Mouse (Mus musculus) olfactory bulb, adult 2 months (tissue): ENCODE results near the gene Gm17606. TPM values are rescaled to one million over a fixed set of nuclear protein-coding genes. Genes with fewer than 3 reads are reported as not detected.

Experiments used
- H3K27ac ChIP-seq: fragments of 200-500 bp; 2 replicates; pipeline ENCODE4 v1.5.1; 2012; ENCODE audit warnings: low read depth, low read length; ENCODE audit not compliant: insufficient read depth
- H3K4me1 ChIP-seq: fragments of 200-500 bp; 2 replicates; pipeline ENCODE4 v1.6.1; 2012; ENCODE audit warnings: low read length; ENCODE audit not compliant: control insufficient read depth, insufficient read depth
- H3K4me3 ChIP-seq: fragments of 200-500 bp; 2 replicates; pipeline ENCODE4 v1.5.1; 2012; ENCODE audit warnings: mild to moderate bottlenecking, low read depth, low read length, moderate library complexity; ENCODE audit not compliant: insufficient read depth
- CTCF ChIP-seq: fragments of 200-500 bp; IDR thresholded peaks from 2 replicates; pipeline ENCODE4 v1.5.1; 2012; ENCODE audit warnings: low read depth, mild to moderate bottlenecking, low read length, moderate library complexity; ENCODE audit not compliant: insufficient read depth
- POLR2A ChIP-seq: fragments of 200-500 bp; IDR thresholded peaks from 2 replicates; pipeline ENCODE4 v1.6.1; 2012; ENCODE audit warnings: mild to moderate bottlenecking, low read depth, low read length, moderate library complexity; ENCODE audit not compliant: insufficient read depth
- WGBS: fragments of 180-500 bp; shearing (Covaris S2); methylation state at CpG from one replicate; pipeline ENCODE4 v1.1.7; 2018; 5-methylcytosine and 5-hydroxymethylcytosine counted together
- polyA plus RNA-seq: library from polyadenylated mRNA; stranded (reverse); fragments of >200 nt; gene quantifications from 2 replicates; pipeline ENCODE4 v1.2.4, GENCODE M21; 2012; ENCODE audit warnings: low replicate concordance; ENCODE audit not compliant: missing spikeins, insufficient read depth, insufficient read length

The Gm17606 gene
- polyA plus RNA-seq, 1 experiment: not detected

- 0 out of 2 replicates have a peak overlapping the region, but pooled peaks have one; percentile 7 for H3K27ac ChIP-seq
- under 1% methylated on average over 38 of the region's 38 CpGs for WGBS
- TF ChIP-seq POLR2A: peak; percentile 49; the same call in 1 of the 2 replicates
- TF ChIP-seq CTCF: no peak
- H3K4me1 ChIP-seq: peaks cover 4% of the 10 kb centered on the region
- peak overlapping the region; percentile 87 for H3K4me3 ChIP-seq
Measured at GRCm38 (mm10) chr14:54617152-54617896, 23.4 kb upstream of the Gm17606 start.

- H3K4me3 ChIP-seq: peak within 1 kb of the TSS; percentile 87
- H3K27ac ChIP-seq: peak within 1 kb of the TSS; percentile 79
- WGBS: 1% methylated on average over 25 of the region's 25 CpGs
- H3K4me1 ChIP-seq: peaks cover 4% of the 10 kb centered on the region
- TF ChIP-seq POLR2A: no peak; the same call in none of the 2 replicates
- no peak for TF ChIP-seq CTCF
Measured at GRCm38 (mm10) chr14:54617897-54618365, 22.8 kb upstream of the Gm17606 start, which contains the start of gene Psmb5. TSS of gene Psmb5 (minus strand) at chr14:54618022.

- H3K27ac ChIP-seq: no peak within 1 kb of the TSS
- H3K4me3 ChIP-seq: no peak within 1 kb of the TSS
- TF ChIP-seq POLR2A (no peak), CTCF (no peak)
- 85% methylated on average over 1 of the region's 1 CpGs for WGBS
- H3K4me1 ChIP-seq: peaks cover 7% of the 10 kb centered on the region
Measured at GRCm38 (mm10) chr14:54621133-54621532, 19.6 kb upstream of the Gm17606 start, which contains the start of gene Psmb11. TSS of gene Psmb11 (plus strand) at chr14:54621433.

- TF ChIP-seq POLR2A (no peak), CTCF (no peak)
- no peak overlapping the region for H3K4me3 ChIP-seq
- no peak overlapping the region for H3K27ac ChIP-seq
- 85% methylated on average over 6 of the region's 6 CpGs for WGBS
- H3K4me1 ChIP-seq: 0 out of 2 replicates have a peak, but pooled peaks cover 3% of the 10 kb centered on the region
Measured at GRCm38 (mm10) chr14:54623334-54623733, 17.4 kb upstream of the Gm17606 start.

GRCm38 (mm10) chr14:54624976-54625375, 15.8 kb upstream of the Gm17606 start:
- Histone ChIP-seq H3K27ac (no peak overlapping the region; the same call in 1 of the 2 replicates), H3K4me3 (no peak overlapping the region), H3K4me1 (0 out of 2 replicates have a peak, but pooled peaks cover 3% of the 10 kb centered on the region)
- WGBS: 57% methylated on average over 10 of the region's 10 CpGs
- TF ChIP-seq POLR2A (no peak), CTCF (no peak)

- TF ChIP-seq POLR2A (no peak), CTCF (no peak)
- Histone ChIP-seq H3K27ac (no peak overlapping the region), H3K4me1 (peaks cover 8% of the 10 kb centered on the region), H3K4me3 (no peak overlapping the region)
- 90% methylated on average over 5 of the region's 5 CpGs for whole genome bisulfite sequencing
Measured at GRCm38 (mm10) chr14:54628103-54628502, 12.6 kb upstream of the Gm17606 start.

GRCm38 (mm10) chr14:54629797-54630196, 11.0 kb upstream of the Gm17606 start:
- no peak overlapping the region for H3K4me3 ChIP-seq
- H3K4me1 ChIP-seq: peaks cover 8% of the 10 kb centered on the region
- no peak for TF ChIP-seq POLR2A
- no peak for TF ChIP-seq CTCF
- no peak overlapping the region for H3K27ac ChIP-seq
- WGBS: 95% methylated on average over 2 of the region's 2 CpGs

GRCm38 (mm10) chr14:54630583-54631239, 10.0 kb upstream of the Gm17606 start:
- H3K4me3 ChIP-seq: no peak overlapping the region
- TF ChIP-seq CTCF (no peak), POLR2A (no peak)
- H3K4me1 ChIP-seq: peaks cover 6% of the 10 kb centered on the region
- WGBS: 53% methylated on average over 11 of the region's 11 CpGs
- H3K27ac ChIP-seq: no peak overlapping the region; the same call in 1 of the 2 replicates

- WGBS: 40% methylated on average over 4 of the region's 4 CpGs
- H3K27ac ChIP-seq: no peak overlapping the region
- H3K4me1 ChIP-seq: peaks cover 6% of the 10 kb centered on the region
- no peak overlapping the region for H3K4me3 ChIP-seq
- TF ChIP-seq CTCF (no peak), POLR2A (no peak)
Measured at GRCm38 (mm10) chr14:54631240-54631599, 9.5 kb upstream of the Gm17606 start.
